Mouse (Mus musculus) liver, postnatal 0 days (tissue): ENCODE measurements around the gene Atxn2l.

Experiments used
- CTCF ChIP-seq: sonication (generic); IDR thresholded peaks from 2 replicates; pipeline ENCODE4 v1.5.1; 2016; ENCODE audit warnings: antibody characterized with exemption, low read depth
- EP300 ChIP-seq: IDR thresholded peaks from 2 replicates; pipeline ENCODE4 v1.6.1; 2016; ENCODE audit warnings: antibody characterized with exemption, low read depth, mild to moderate bottlenecking

- TF ChIP-seq CTCF, result no peak
- no peak for TF ChIP-seq EP300
Measured at GRCm38 (mm10) chr7:126455242-126455641, 48.0 kb downstream of the Atxn2l start.
